ENCODE assay signal across 9 mouse cellular contexts in genomic region chr15:20448861-20449663, GRCm38 (mm10). TPM values are rescaled to one million over a fixed set of nuclear protein-coding genes. Genes with fewer than 3 reads are reported as not detected.
DNase-seq lines count a peak whose midpoint lies in the region; ATAC-seq and TF ChIP-seq lines count a peak whose summit lies in the region.
"Had no signal": no experiment of that assay in that cellular context is flagged by ENCODE, and none has a peak within 500 bp of the region (broad histone marks: within the 10 kb centered on the region; RNA-seq: fewer than 3 reads in every experiment).

Gene Cdh12, plus strand, starts transcription at chr15:20449265.

- H3K27me3 ChIP-seq in liver, embryonic 11.5 days (replicated peaks; ENCODE audit: control insufficient read depth, insufficient read depth, low read length) = no peaks in the 10 kb centered on the region
- no peaks in the 10 kb centered on the region for H3K27me3 ChIP-seq in liver, postnatal 0 days (ENCODE audit: insufficient read depth, low read length)
- no peaks in the 10 kb centered on the region for H3K27me3 ChIP-seq in forebrain, postnatal 0 days (ENCODE audit: insufficient read depth, low read length)
- no peaks in the 10 kb centered on the region for H3K27me3 ChIP-seq in neural tube, embryonic 15.5 days (replicated peaks)

- no peaks in the 10 kb centered on the region for H3K36me3 ChIP-seq in liver, embryonic 11.5 days (ENCODE audit: control insufficient read depth, insufficient read depth, low read length)
- no peaks in the 10 kb centered on the region for H3K36me3 ChIP-seq in liver, postnatal 0 days (replicated peaks; ENCODE audit: insufficient read depth, low read length)
- H3K36me3 ChIP-seq in forebrain, postnatal 0 days (ENCODE audit: insufficient read depth) = no peaks in the 10 kb centered on the region
- no peaks in the 10 kb centered on the region for H3K36me3 ChIP-seq in neural tube, embryonic 15.5 days

- WGBS in liver, embryonic 11.5 days = 17% methylated on average over 18 of the region's 18 CpGs
- WGBS in liver, postnatal 0 days (ENCODE audit: insufficient replicate concordance) = 16% methylated on average over 18 of the region's 18 CpGs
- WGBS in forebrain, postnatal 0 days = 1% methylated on average over 18 of the region's 18 CpGs
- 12% methylated on average over 18 of the region's 18 CpGs for WGBS in neural tube, embryonic 15.5 days

- H3K4me1 ChIP-seq in liver, embryonic 11.5 days (replicated peaks; ENCODE audit: control insufficient read depth, insufficient read depth, low read length) = no peaks in the 10 kb centered on the region
- H3K4me1 ChIP-seq in liver, postnatal 0 days (ENCODE audit: insufficient read depth) = no peaks in the 10 kb centered on the region
- no peaks in the 10 kb centered on the region for H3K4me1 ChIP-seq in forebrain, postnatal 0 days (ENCODE audit: insufficient read depth)
- 0 out of 2 replicates have a peak, but pooled peaks cover 2% of the 10 kb centered on the region for H3K4me1 ChIP-seq in neural tube, embryonic 15.5 days

- peak within 1 kb of the TSS; percentile 43 for H3K4me2 ChIP-seq in liver, embryonic 11.5 days
- H3K4me2 ChIP-seq in liver, postnatal 0 days (ENCODE audit: low read depth, low read length) = no peak within 1 kb of the TSS
- H3K4me2 ChIP-seq in forebrain, postnatal 0 days (ENCODE audit: low read depth) = peak within 1 kb of the TSS; percentile 74
- H3K4me2 ChIP-seq in neural tube, embryonic 15.5 days = peak within 1 kb of the TSS; percentile 73

- ATAC-seq in liver, embryonic 11.5 days (replicated peaks; ENCODE audit: low FRiP score) = no peak
- ATAC-seq in liver, postnatal 0 days = no peak
- peak; percentile 88 for ATAC-seq in forebrain, postnatal 0 days
- peak; percentile 89 for ATAC-seq in neural tube, embryonic 15.5 days (ENCODE audit: low FRiP score)

- no peaks in the 10 kb centered on the region for H3K9me3 ChIP-seq in liver, embryonic 11.5 days (ENCODE audit: control insufficient read depth, low read length)
- H3K9me3 ChIP-seq in liver, postnatal 0 days (ENCODE audit: low read length) = no peaks in the 10 kb centered on the region
- H3K9me3 ChIP-seq in forebrain, postnatal 0 days (ENCODE audit: low read length) = no peaks in the 10 kb centered on the region
- no peaks in the 10 kb centered on the region for H3K9me3 ChIP-seq in neural tube, embryonic 15.5 days (replicated peaks)

- no peak for TF ChIP-seq EP300 in liver, postnatal 0 days (IDR thresholded peaks at IDR 0.05; ENCODE audit: low read depth)

- H3K27ac ChIP-seq in liver, embryonic 11.5 days (ENCODE audit: low read depth, low read length) = no peak within 1 kb of the TSS
- H3K27ac ChIP-seq in liver, postnatal 0 days (ENCODE audit: low read depth) = no peak within 1 kb of the TSS
- no peak within 1 kb of the TSS for H3K27ac ChIP-seq in forebrain, postnatal 0 days (ENCODE audit: low read depth, low read length)
- H3K27ac ChIP-seq in neural tube, embryonic 15.5 days (replicated peaks) = peak within 1 kb of the TSS; percentile 28; the same call in 1 of the 2 replicates

- no peak for TF ChIP-seq CTCF in liver, postnatal 0 days (IDR thresholded peaks at IDR 0.05; ENCODE audit: low read depth)
- TF ChIP-seq CTCF in forebrain, postnatal 0 days (IDR thresholded peaks at IDR 0.05; ENCODE audit: low read depth) = no peak

- no peak within 1 kb of the TSS for H3K9ac ChIP-seq in liver, embryonic 11.5 days (ENCODE audit: low read depth, low read length)
- H3K9ac ChIP-seq in liver, postnatal 0 days (replicated peaks) = no peak within 1 kb of the TSS
- H3K9ac ChIP-seq in forebrain, postnatal 0 days = peak within 1 kb of the TSS; percentile 55
- peak within 1 kb of the TSS; percentile 51 for H3K9ac ChIP-seq in neural tube, embryonic 15.5 days (replicated peaks)

- peak within 1 kb of the TSS; percentile 14; the same call in 1 of the 2 replicates for H3K4me3 ChIP-seq in liver, embryonic 11.5 days (ENCODE audit: low read depth, low read length)
- no peak within 1 kb of the TSS for H3K4me3 ChIP-seq in liver, postnatal 0 days (ENCODE audit: low read depth, low read length)
- peak within 1 kb of the TSS; percentile 47 for H3K4me3 ChIP-seq in forebrain, postnatal 0 days (ENCODE audit: low read depth, low read length)
- peak within 1 kb of the TSS; percentile 49 for H3K4me3 ChIP-seq in neural tube, embryonic 15.5 days (replicated peaks)

- no peak for DNase-seq in liver, embryonic 11.5 days (ENCODE audit: low spot score)
- no peak for DNase-seq in liver, postnatal 0 days
- peak; percentile 60 for DNase-seq in forebrain, postnatal 0 days
- peak; percentile 21 to 30 for DNase-seq in left cerebral cortex, adult 8-10 months (ENCODE audit: low spot score in 2 of 2)
- no peak for DNase-seq in thymus, postnatal 10 days (ENCODE audit: low spot score in 2 of 2)
- DNase-seq in urinary bladder, postnatal 25 days (ENCODE audit: low spot score) = no peak
- no peak for DNase-seq in kidney, postnatal 10 days

RNA-seq across cellular contexts. Expression of gene Cdh12, which starts in this region (rescaled TPM):
- 0.06 and 0.10 TPM in 2 replicates for polyA plus RNA-seq in liver, embryonic 11.5 days (2014; fragmentation: Nextera tagmentation; extraction: Ambion mirVana)
- polyA plus RNA-seq in liver, postnatal 0 days (2015; fragmentation: Nextera tagmentation; extraction: Ambion mirVana) = not detected in 2 replicates
- total RNA-seq in forebrain, postnatal 0 days (2014; rRNA removed) = 13.8 and 14.3 TPM in 2 replicates
- polyA plus RNA-seq in forebrain, postnatal 0 days (2015; fragmentation: Nextera tagmentation; extraction: Ambion mirVana) = 5.0 and 9.0 TPM in 2 replicates
- total RNA-seq in left cerebral cortex, adult 8-10 months (2022) = 10 to 100 TPM; 32.9 to 44.3 (median 35.8) TPM
- polyA plus RNA-seq in neural tube, embryonic 15.5 days (2015; fragmentation: Nextera tagmentation; extraction: Ambion mirVana) = 8.4 and 10.5 TPM in 2 replicates
- total RNA-seq: liver, adult 2 months had no signal
- polyA plus RNA-seq: liver, adult 2 months had no signal

Comparison
In these comparisons a context has a peak if more than half of its experiments do, and no peak if none do; other contexts are left out.
1. ATAC-seq: peak in forebrain, postnatal 0 days (single experiment) and neural tube, embryonic 15.5 days (single experiment); none in liver, embryonic 11.5 days (single experiment) and liver, postnatal 0 days (single experiment).
2. DNase-seq: peak in forebrain, postnatal 0 days (single experiment) and left cerebral cortex, adult 8-10 months (2 of 2); none in liver, embryonic 11.5 days (single experiment), liver, postnatal 0 days (single experiment), thymus, postnatal 10 days (0 of 2), urinary bladder, postnatal 25 days (single experiment) and kidney, postnatal 10 days (single experiment).
3. H3K9ac ChIP-seq: peak in forebrain, postnatal 0 days (single experiment) and neural tube, embryonic 15.5 days (single experiment); none in liver, embryonic 11.5 days (single experiment) and liver, postnatal 0 days (single experiment).